In the genomic region with DNA sequence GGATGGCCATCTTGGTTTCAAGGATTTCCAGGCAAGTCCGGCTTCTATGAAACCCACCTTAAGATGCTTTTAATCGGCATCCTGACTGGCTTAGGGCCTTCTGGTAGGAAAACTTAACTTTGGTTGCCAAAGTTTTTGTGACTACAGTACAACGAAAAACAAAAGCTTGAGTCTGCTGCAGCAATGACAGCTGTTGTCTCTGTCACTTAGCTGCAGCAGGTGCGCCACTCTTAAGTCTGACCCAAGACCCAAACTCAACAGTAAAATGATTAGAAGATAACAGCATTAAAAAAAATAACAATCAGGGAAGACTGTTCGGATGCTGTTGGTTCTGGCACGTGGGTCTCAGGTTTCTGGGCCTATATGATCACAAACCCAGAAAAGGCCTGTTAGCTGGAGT, we compare ENCODE assay signal across 11 mouse cellular contexts. TPM values are rescaled to one million over a fixed set of nuclear protein-coding genes. Genes with fewer than 3 reads are reported as not detected.
DNase-seq lines count a peak whose midpoint lies in the region; ATAC-seq and TF ChIP-seq lines count a peak whose summit lies in the region.
"Had no signal": no experiment of that assay in that cellular context is flagged by ENCODE, and none has a peak within 500 bp of the region (broad histone marks: within the 10 kb centered on the region; RNA-seq: fewer than 3 reads in every experiment).

No protein-coding gene starts in this region.

- no peak for TF ChIP-seq POLR2A in thymus, adult 2 months (IDR thresholded peaks at IDR 0.05; ENCODE audit: control insufficient read depth, extremely low read depth, insufficient read depth, low read length, poor library complexity)

- TF ChIP-seq CTCF in G1E (IDR thresholded peaks at IDR 0.05; ENCODE audit: low read depth, low read length) = no peak
- TF ChIP-seq CTCF in thymus, adult 2 months (IDR thresholded peaks at IDR 0.05; ENCODE audit: borderline replicate concordance, control insufficient read depth, extremely low read depth, insufficient read depth, low read length, poor library complexity) = no peak

- intact Hi-C loops in gastrocnemius, postnatal 36 days (cut with DNase I) = no loop called here

- no peak for DNase-seq in heart, postnatal 4 days
- DNase-seq in G1E (ENCODE audit: low spot score) (no peak), adipocyte (ENCODE audit: low spot score) (no peak)
- no peak for DNase-seq in thymus, adult 2 months
- DNase-seq in gastrocnemius, postnatal 36 days = no peak
- DNase-seq: adrenal gland, postnatal 10 days; spleen, adult 18-20 months had no signal

- no peak for ATAC-seq in heart, embryonic 16.5 days (replicated peaks; ENCODE audit: extremely low read depth, insufficient read depth, low FRiP score)
- ATAC-seq in G1E (ENCODE audit: extremely low read depth, insufficient number of reproducible peaks, low FRiP score, poor library complexity, severe bottlenecking) = no peak
- ATAC-seq in hindbrain, embryonic 13.5 days (ENCODE audit: low FRiP score) = no peak
- no peak for ATAC-seq in midbrain, embryonic 12.5 days (ENCODE audit: low FRiP score, low read depth)

- peak overlapping the region; percentile 97; the same call in 1 of the 2 replicates for H3K27ac ChIP-seq in heart, embryonic 16.5 days (ENCODE audit: low read length)
- H3K27ac ChIP-seq in hindbrain, embryonic 13.5 days = no peak overlapping the region
- H3K27ac ChIP-seq in midbrain, embryonic 12.5 days (replicated peaks) = peak overlapping the region; percentile 27; the same call in 1 of the 2 replicates
- no peak overlapping the region for H3K27ac ChIP-seq in thymus, adult 2 months (ENCODE audit: control insufficient read depth, insufficient read depth, low read length)

- WGBS in heart, embryonic 16.5 days = 67% methylated on average over 6 of the region's 6 CpGs
- WGBS in hindbrain, embryonic 13.5 days = 67% methylated on average over 6 of the region's 6 CpGs
- 64% methylated on average over 6 of the region's 6 CpGs for WGBS in midbrain, embryonic 12.5 days
- 84% methylated on average over 6 of the region's 6 CpGs for WGBS in thymus, adult 2 months

- no peaks in the 10 kb centered on the region for H3K9me3 ChIP-seq in heart, embryonic 16.5 days (replicated peaks; ENCODE audit: control insufficient read depth, low read length)
- H3K9me3 ChIP-seq in G1E (replicated peaks) = peaks cover 10% of the 10 kb centered on the region
- H3K9me3 ChIP-seq in hindbrain, embryonic 13.5 days = no peaks in the 10 kb centered on the region
- no peaks in the 10 kb centered on the region for H3K9me3 ChIP-seq in midbrain, embryonic 12.5 days

- peak overlapping the region; percentile 91 for H3K4me2 ChIP-seq in heart, embryonic 16.5 days (ENCODE audit: low read depth, low read length)
- peak overlapping the region; percentile 97; the same call in 1 of the 2 replicates for H3K4me2 ChIP-seq in hindbrain, embryonic 13.5 days
- peak overlapping the region; percentile 86 for H3K4me2 ChIP-seq in midbrain, embryonic 12.5 days (replicated peaks)

- H3K4me1 ChIP-seq in heart, embryonic 16.5 days (ENCODE audit: control insufficient read depth, insufficient read depth, low read length) = peaks cover 29% of the 10 kb centered on the region
- H3K4me1 ChIP-seq in G1E (ENCODE audit: insufficient read depth, low read depth, low read length) = peaks cover 39% of the 10 kb centered on the region
- peaks cover 43% of the 10 kb centered on the region for H3K4me1 ChIP-seq in hindbrain, embryonic 13.5 days (replicated peaks)
- peaks cover 42% of the 10 kb centered on the region for H3K4me1 ChIP-seq in midbrain, embryonic 12.5 days
- H3K4me1 ChIP-seq in thymus, adult 2 months (replicated peaks; ENCODE audit: control insufficient read depth, insufficient read depth, low read length) = peaks cover 17% of the 10 kb centered on the region

- H3K36me3 ChIP-seq in heart, embryonic 16.5 days (ENCODE audit: control insufficient read depth, insufficient read depth) = peaks cover 21% of the 10 kb centered on the region
- H3K36me3 ChIP-seq in G1E (replicated peaks) = peaks cover 53% of the 10 kb centered on the region
- peaks cover 6% of the 10 kb centered on the region for H3K36me3 ChIP-seq in hindbrain, embryonic 13.5 days
- peaks cover 17% of the 10 kb centered on the region for H3K36me3 ChIP-seq in midbrain, embryonic 12.5 days
- H3K36me3 ChIP-seq in thymus, adult 2 months (ENCODE audit: control insufficient read depth, insufficient read depth, low read length) = no peaks in the 10 kb centered on the region

- H3K9ac ChIP-seq in heart, embryonic 16.5 days (ENCODE audit: low read length) = no peak overlapping the region
- H3K9ac ChIP-seq in hindbrain, embryonic 13.5 days = no peak overlapping the region
- peak overlapping the region; percentile 85; the same call in 1 of the 2 replicates for H3K9ac ChIP-seq in midbrain, embryonic 12.5 days (replicated peaks)

- H3K27me3 ChIP-seq in heart, embryonic 16.5 days (ENCODE audit: control insufficient read depth, insufficient read depth, low read length) = no peaks in the 10 kb centered on the region
- no peaks in the 10 kb centered on the region for H3K27me3 ChIP-seq in G1E (ENCODE audit: insufficient read depth, low read length)
- peaks cover 36% of the 10 kb centered on the region for H3K27me3 ChIP-seq in hindbrain, embryonic 13.5 days
- no peaks in the 10 kb centered on the region; the same call in 1 of the 2 replicates for H3K27me3 ChIP-seq in midbrain, embryonic 12.5 days
- H3K27me3 ChIP-seq in thymus, adult 2 months (ENCODE audit: control insufficient read depth, insufficient read depth, low read length) = no peaks in the 10 kb centered on the region

- H3K4me3 ChIP-seq in heart, embryonic 16.5 days (ENCODE audit: low read length) = peak overlapping the region; percentile 91
- H3K4me3 ChIP-seq in G1E (ENCODE audit: low read depth, low read length) = peak overlapping the region; percentile 81
- H3K4me3 ChIP-seq in hindbrain, embryonic 13.5 days = peak overlapping the region; percentile 65; the same call in 1 of the 2 replicates
- peak overlapping the region; percentile 82 for H3K4me3 ChIP-seq in midbrain, embryonic 12.5 days
- no peak overlapping the region for H3K4me3 ChIP-seq in thymus, adult 2 months (ENCODE audit: control insufficient read depth, insufficient read depth, low read length)

RNA-seq across cellular contexts. Expression of a gene that starts 1.0 kb away (rescaled TPM):
- 28.9 and 30.1 TPM in 2 replicates for polyA plus RNA-seq in heart, embryonic 16.5 days (2015; fragmentation: Nextera tagmentation; extraction: Ambion mirVana)
- total RNA-seq in heart, postnatal 4 days (2021) = 10 to 100 TPM; 18.2 to 19.3 TPM
- total RNA-seq in G1E (2014; fragmentation: Nextera tagmentation) (22.8 and 25.7 TPM in 2 replicates), G1E (2017) (24.9 and 26.7 TPM in 2 replicates)
- 60.6 and 77.6 TPM in 2 replicates for polyA plus RNA-seq in G1E (2012)
- 25.7 and 28.6 TPM in 2 replicates for polyA plus RNA-seq in hindbrain, embryonic 13.5 days (2015; fragmentation: Nextera tagmentation; extraction: Ambion mirVana)
- polyA plus RNA-seq in midbrain, embryonic 12.5 days (2016; fragmentation: Nextera tagmentation; extraction: Ambion mirVana) = 75.2 and 76.9 TPM in 2 replicates
- 28.7 and 37.2 TPM in 2 replicates for polyA plus RNA-seq in thymus, adult 2 months (2012; rRNA removed)
- under 1 TPM; 0.32 to 0.51 TPM for total RNA-seq in gastrocnemius, postnatal 36 days (2021)

RNA-seq across cellular contexts. Expression of a gene that starts 18.9 kb away (rescaled TPM):
- polyA plus RNA-seq in heart, embryonic 16.5 days (2015; fragmentation: Nextera tagmentation; extraction: Ambion mirVana) = 5.8 and 5.9 TPM in 2 replicates
- total RNA-seq in heart, postnatal 4 days (2021) = 1 to 10 TPM; 1.3 to 2.0 TPM
- total RNA-seq in G1E (2014; fragmentation: Nextera tagmentation) (4.2 and 6.8 TPM in 2 replicates), G1E (2017) (1.6 and 1.9 TPM in 2 replicates)
- 0.09 TPM in 2 replicates for polyA plus RNA-seq in G1E (2012)
- 12.0 and 12.6 TPM in 2 replicates for polyA plus RNA-seq in hindbrain, embryonic 13.5 days (2015; fragmentation: Nextera tagmentation; extraction: Ambion mirVana)
- polyA plus RNA-seq in midbrain, embryonic 12.5 days (2016; fragmentation: Nextera tagmentation; extraction: Ambion mirVana) = 11.6 and 12.4 TPM in 2 replicates
- 2.3 and 2.8 TPM in 2 replicates for polyA plus RNA-seq in thymus, adult 2 months (2012; rRNA removed)
- under 1 TPM; 0.25 to 0.64 TPM for total RNA-seq in gastrocnemius, postnatal 36 days (2021)
- total RNA-seq: common myeloid progenitor, adult 5-6 weeks had no signal

RNA-seq across cellular contexts. Expression of a gene that starts 24.1 kb away (rescaled TPM):
- polyA plus RNA-seq in heart, embryonic 16.5 days (2015; fragmentation: Nextera tagmentation; extraction: Ambion mirVana) = 171 and 173 TPM in 2 replicates
- total RNA-seq in heart, postnatal 4 days (2021) = 100 to 1,000 TPM; 136 to 142 TPM
- total RNA-seq in G1E (2014; fragmentation: Nextera tagmentation) (97.3 and 108 TPM in 2 replicates), G1E (2017) (210 and 302 TPM in 2 replicates)
- polyA plus RNA-seq in G1E (2012) = 103 and 173 TPM in 2 replicates
- polyA plus RNA-seq in hindbrain, embryonic 13.5 days (2015; fragmentation: Nextera tagmentation; extraction: Ambion mirVana) = 152 and 155 TPM in 2 replicates
- polyA plus RNA-seq in midbrain, embryonic 12.5 days (2016; fragmentation: Nextera tagmentation; extraction: Ambion mirVana) = 175 and 176 TPM in 2 replicates
- polyA plus RNA-seq in thymus, adult 2 months (2012; rRNA removed) = 113 and 160 TPM in 2 replicates
- total RNA-seq in gastrocnemius, postnatal 36 days (2021) = 10 to 100 TPM; 79.3 to 85.6 TPM

RNA-seq across cellular contexts. Expression of a gene that starts 48.2 kb away (rescaled TPM):
- polyA plus RNA-seq in heart, embryonic 16.5 days (2015; fragmentation: Nextera tagmentation; extraction: Ambion mirVana) = 3.4 and 8.4 TPM in 2 replicates
- total RNA-seq in heart, postnatal 4 days (2021) = not detected
- total RNA-seq in G1E (2014; fragmentation: Nextera tagmentation) (0.83 TPM in 1 of 2 replicates, not detected in the other), G1E (2017) (0.98 and 1.0 TPM in 2 replicates)
- polyA plus RNA-seq in G1E (2012) = 0.62 and 0.83 TPM in 2 replicates
- 0.28 and 0.31 TPM in 2 replicates for polyA plus RNA-seq in hindbrain, embryonic 13.5 days (2015; fragmentation: Nextera tagmentation; extraction: Ambion mirVana)
- 0.34 and 0.37 TPM in 2 replicates for polyA plus RNA-seq in midbrain, embryonic 12.5 days (2016; fragmentation: Nextera tagmentation; extraction: Ambion mirVana)
- 115 and 120 TPM in 2 replicates for polyA plus RNA-seq in thymus, adult 2 months (2012; rRNA removed)
- under 1 TPM in 1 of 2 experiments, not detected in 1; 0.26 TPM for total RNA-seq in gastrocnemius, postnatal 36 days (2021)

Comparison
In these comparisons a context has a peak if more than half of its experiments do, and no peak if none do; other contexts are left out.
1. H3K27ac ChIP-seq: peak in heart, embryonic 16.5 days (single experiment) and midbrain, embryonic 12.5 days (single experiment); none in hindbrain, embryonic 13.5 days (single experiment) and thymus, adult 2 months (single experiment).
2. Peak in every context shown above with its lines, with median percentiles within 50 percentile points of each other: H3K4me2 ChIP-seq.